Mouse (Mus musculus) limb, embryonic 12.5 days (tissue): ENCODE results near the gene Gm13030. TPM values are rescaled to one million over a fixed set of nuclear protein-coding genes. Genes with fewer than 3 reads are reported as not detected.
"Not testable (repeated sequence)": the region's sequence is repeated elsewhere in the genome, so short reads cannot be mapped to it uniquely, and the experiment has no call there.

Experiments used
- ATAC-seq: fragments of 200-750 bp; cut with Nextera tagmentation; 2 replicates; pipeline ENCODE4 v1.8.0; 2017; ENCODE audit warnings: low read depth, moderate TSS enrichment; ENCODE audit not compliant: insufficient number of reproducible peaks, insufficient read depth, low FRiP score, low TSS enrichment
- H3K27ac ChIP-seq: fragments of 300-500 bp; sonication (generic); 2 replicates; pipeline ENCODE4 v1.5.1; 2016; ENCODE audit warnings: mild to moderate bottlenecking, moderate library complexity
- H3K27me3 ChIP-seq: fragments of 300-500 bp; sonication (generic); 2 replicates; pipeline ENCODE4 v1.6.1; 2016; ENCODE audit warnings: mild to moderate bottlenecking, moderate library complexity
- H3K36me3 ChIP-seq: fragments of 300-500 bp; sonication (generic); 2 replicates; pipeline ENCODE4 v1.6.1; 2016; ENCODE audit warnings: mild to moderate bottlenecking, moderate library complexity
- H3K4me1 ChIP-seq: fragments of 300-500 bp; sonication (generic); replicated peaks from 2 replicates; pipeline ENCODE4 v1.6.1; 2016
- H3K4me2 ChIP-seq: fragments of 300-500 bp; sonication (generic); 2 replicates; pipeline ENCODE4 v1.6.1; 2016; ENCODE audit warnings: mild to moderate bottlenecking, moderate library complexity
- H3K4me3 ChIP-seq: fragments of 300-500 bp; sonication (generic); replicated peaks from 2 replicates; pipeline ENCODE4 v1.5.1; 2016; ENCODE audit warnings: mild to moderate bottlenecking
- H3K9ac ChIP-seq: fragments of 300-500 bp; sonication (generic); replicated peaks from 2 replicates; pipeline ENCODE4 v1.6.1; 2016; ENCODE audit warnings: mild to moderate bottlenecking, moderate library complexity
- H3K9me3 ChIP-seq: fragments of 300-500 bp; sonication (generic); 2 replicates; pipeline ENCODE4 v1.6.1; 2016; ENCODE audit warnings: mild to moderate bottlenecking, moderate library complexity
- WGBS: fragments of 180-500 bp; shearing (Covaris S2); methylation state at CpG from one replicate; pipeline ENCODE4 v1.1.7; 2016; 5-methylcytosine and 5-hydroxymethylcytosine counted together
- polyA plus RNA-seq: library from polyadenylated mRNA; unstranded; fragments of >200 nt; fragmentation: Nextera tagmentation; extraction: Ambion mirVana; gene quantifications from 2 replicates; pipeline ENCODE4 v1.2.1, GENCODE M21; 2016

Gene Gm13030
- polyA plus RNA-seq, 1 experiment from 2014 or later = not detected

- no peak for ATAC-seq
- 8% methylated on average over 4 of the region's 4 CpGs for WGBS
- no peaks in the 10 kb centered on the region for H3K9me3 ChIP-seq
These were observed 22.3 kb downstream of the Gm13030 start for GRCm38 (mm10) chr4:138851463-138851862.

GRCm38 (mm10) chr4:138841386-138841785 is 32.4 kb downstream of the Gm13030 start:
- Histone ChIP-seq H3K9ac (no peak overlapping the region), H3K27me3 (no peaks in the 10 kb centered on the region), H3K27ac (no peak overlapping the region), H3K4me2 (no peak overlapping the region), H3K4me1 (no peaks in the 10 kb centered on the region), H3K9me3 (peaks cover 19% of the 10 kb centered on the region), H3K4me3 (no peak overlapping the region), H3K36me3 (no peaks in the 10 kb centered on the region)
- WGBS = 86% methylated on average over 7 of the region's 7 CpGs
- ATAC-seq = no peak

More at GRCm38 (mm10) chr4:138851463-138851862, 22.3 kb downstream of the Gm13030 start:
- Histone ChIP-seq H3K9ac (no peak overlapping the region), H3K27me3 (peaks cover 9% of the 10 kb centered on the region), H3K4me1 (no peaks in the 10 kb centered on the region), H3K27ac (no peak overlapping the region), H3K36me3 (no peaks in the 10 kb centered on the region), H3K4me2 (no peak overlapping the region), H3K4me3 (no peak overlapping the region)

GRCm38 (mm10) chr4:138840726-138841125 is 33.0 kb downstream of the Gm13030 start:
- Histone ChIP-seq H3K9me3 (peaks cover 19% of the 10 kb centered on the region), H3K36me3 (no peaks in the 10 kb centered on the region), H3K9ac (no peak overlapping the region), H3K4me1 (no peaks in the 10 kb centered on the region), H3K4me2 (no peak overlapping the region), H3K4me3 (no peak overlapping the region), H3K27me3 (no peaks in the 10 kb centered on the region), H3K27ac (no peak overlapping the region)
- 81% methylated on average over 8 of the region's 8 CpGs for WGBS
- ATAC-seq = no peak

GRCm38 (mm10) chr4:138839806-138840205 is 34.0 kb downstream of the Gm13030 start:
- no peak for ATAC-seq
- Histone ChIP-seq H3K9me3 (peaks cover 16% of the 10 kb centered on the region), H3K27ac (no peak overlapping the region), H3K4me2 (no peak overlapping the region), H3K4me3 (no peak overlapping the region), H3K27me3 (no peaks in the 10 kb centered on the region), H3K36me3 (no peaks in the 10 kb centered on the region), H3K9ac (no peak overlapping the region), H3K4me1 (no peaks in the 10 kb centered on the region)
- 82% methylated on average over 6 of the region's 6 CpGs for WGBS

GRCm38 (mm10) chr4:138827147-138827546 is 46.6 kb downstream of the Gm13030 start:
- H3K36me3 ChIP-seq = no peaks in the 10 kb centered on the region
- WGBS = 44% methylated on average over 11 of the region's 11 CpGs
- no peak overlapping the region for H3K27ac ChIP-seq
- H3K4me3 ChIP-seq = no peak overlapping the region
- peaks cover 6% of the 10 kb centered on the region; the same call in 1 of the 2 replicates for H3K9me3 ChIP-seq
- no peak overlapping the region for H3K9ac ChIP-seq
- H3K4me2 ChIP-seq = no peak overlapping the region
- H3K4me1 ChIP-seq = peaks cover 35% of the 10 kb centered on the region
- no peak for ATAC-seq
- H3K27me3 ChIP-seq = peaks cover 28% of the 10 kb centered on the region

- Histone ChIP-seq H3K9ac (no peak overlapping the region), H3K27me3 (peaks cover 18% of the 10 kb centered on the region), H3K27ac (no peak overlapping the region), H3K9me3 (peaks cover 6% of the 10 kb centered on the region; the same call in 1 of the 2 replicates), H3K4me3 (no peak overlapping the region), H3K4me1 (peaks cover 34% of the 10 kb centered on the region), H3K4me2 (no peak overlapping the region), H3K36me3 (no peaks in the 10 kb centered on the region)
- 9% methylated on average over 18 of the region's 18 CpGs for WGBS
- no peak; the same call in 1 of the 2 replicates for ATAC-seq
These were observed 47.8 kb downstream of the Gm13030 start for GRCm38 (mm10) chr4:138825751-138826567.

GRCm38 (mm10) chr4:138824660-138825059 is 49.1 kb downstream of the Gm13030 start:
- 82% methylated on average over 2 of the region's 2 CpGs for WGBS
- no peaks in the 10 kb centered on the region for H3K36me3 ChIP-seq

GRCm38 (mm10) chr4:138824161-138824560 is 49.6 kb downstream of the Gm13030 start:
- 85% methylated on average over 2 of the region's 2 CpGs for WGBS
- not testable (repeated sequence) for H3K4me2 ChIP-seq, H3K9ac ChIP-seq, ATAC-seq, H3K27ac ChIP-seq, H3K36me3 ChIP-seq, H3K9me3 ChIP-seq, H3K4me3 ChIP-seq
- Histone ChIP-seq H3K4me1 (peaks cover 19% of the 10 kb centered on the region), H3K27me3 (peaks cover 17% of the 10 kb centered on the region)

More at GRCm38 (mm10) chr4:138824660-138825059, 49.1 kb downstream of the Gm13030 start:
- peaks cover 18% of the 10 kb centered on the region for H3K27me3 ChIP-seq
- H3K4me2 ChIP-seq = no peak overlapping the region
- H3K9me3 ChIP-seq = peaks cover 6% of the 10 kb centered on the region; the same call in 1 of the 2 replicates
- ATAC-seq = no peak
- H3K9ac ChIP-seq = no peak overlapping the region
- H3K4me3 ChIP-seq = no peak overlapping the region
- H3K4me1 ChIP-seq = peaks cover 22% of the 10 kb centered on the region
- no peak overlapping the region for H3K27ac ChIP-seq

- Histone ChIP-seq H3K9ac (no peak overlapping the region), H3K4me2 (no peak overlapping the region), H3K27ac (no peak overlapping the region), H3K27me3 (peaks cover 3% of the 10 kb centered on the region; the same call in 1 of the 2 replicates), H3K36me3 (no peaks in the 10 kb centered on the region), H3K9me3 (peaks cover 6% of the 10 kb centered on the region; the same call in 1 of the 2 replicates), H3K4me1 (peaks cover 5% of the 10 kb centered on the region), H3K4me3 (no peak overlapping the region)
- ATAC-seq = no peak
- WGBS = 86% methylated on average over 2 of the region's 2 CpGs
These were observed 52.7 kb downstream of the Gm13030 start for GRCm38 (mm10) chr4:138821036-138821435.
